25 mouse cellular contexts compared by ENCODE assay signal in the genomic region with DNA sequence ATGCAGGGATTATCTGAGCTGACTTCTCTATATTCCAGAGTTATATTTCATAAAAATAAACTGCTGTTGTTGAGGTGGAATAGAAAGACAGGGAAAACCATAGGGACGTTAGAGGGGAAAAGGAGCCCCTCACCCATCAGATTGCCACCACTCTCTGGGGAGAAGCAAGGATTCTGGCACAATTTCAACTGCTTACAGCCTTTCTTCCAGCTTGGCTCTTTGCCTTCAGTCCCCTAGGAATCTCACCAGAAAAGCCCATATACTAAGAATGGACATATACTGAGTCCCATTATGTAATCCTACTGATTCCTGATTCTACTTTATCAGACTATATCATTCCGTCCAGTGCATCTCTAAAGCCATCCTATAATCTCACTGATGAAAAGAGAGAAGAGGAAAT. TPM values are rescaled to one million over a fixed set of nuclear protein-coding genes. Genes with fewer than 3 reads are reported as not detected.
"Had no signal": no experiment of that assay in that cellular context is flagged by ENCODE, and none has a peak within 500 bp of the region (broad histone marks: within the 10 kb centered on the region; RNA-seq: fewer than 3 reads in every experiment).

No protein-coding gene starts in this region.

- H3K4me1 ChIP-seq: liver, embryonic 13.5 days; megakaryocyte, embryonic 14.5 days; midbrain, embryonic 10.5 days; midbrain, embryonic 15.5 days had no signal

- H3K9me3 ChIP-seq: liver, embryonic 13.5 days; megakaryocyte, embryonic 14.5 days; midbrain, embryonic 10.5 days; midbrain, embryonic 15.5 days had no signal

- H3K27ac ChIP-seq: liver, embryonic 13.5 days; midbrain, embryonic 10.5 days; midbrain, embryonic 15.5 days had no signal

- H3K9ac ChIP-seq: liver, embryonic 13.5 days; midbrain, embryonic 15.5 days had no signal

- H3K4me2 ChIP-seq: liver, embryonic 13.5 days; midbrain, embryonic 15.5 days had no signal

- H3K36me3 ChIP-seq: liver, embryonic 13.5 days; midbrain, embryonic 10.5 days; midbrain, embryonic 15.5 days had no signal

- DNase-seq: kidney, adult 18-20 months; kidney, adult 9 months; kidney, postnatal 14 days; kidney, postnatal 4 days; liver, embryonic 13.5 days; lung, adult 2 months; lung, postnatal 36 days; thymus, adult 18-20 months; thymus, postnatal 14 days; thymus, postnatal 4 days had no signal

- ATAC-seq: lung, postnatal 0 days; midbrain, embryonic 15.5 days had no signal

- H3K27me3 ChIP-seq: liver, embryonic 13.5 days; megakaryocyte, embryonic 14.5 days; midbrain, embryonic 15.5 days had no signal

- H3K4me3 ChIP-seq: liver, embryonic 13.5 days; megakaryocyte, embryonic 14.5 days; midbrain, embryonic 10.5 days; midbrain, embryonic 15.5 days had no signal

RNA-seq across cellular contexts. Expression of gene Iqub, which starts 10.7 kb away (rescaled TPM):
- total RNA-seq: liver, adult 2 months had no signal
- polyA plus RNA-seq: limb, embryonic 11.5 days; liver, adult 2 months; liver, embryonic 13.5 days; small intestine, adult 2 months; spleen, adult 2 months; stomach, embryonic 16.5 days had no signal

RNA-seq across cellular contexts. Expression of gene Asb15, which starts 23.8 kb away (rescaled TPM):
- total RNA-seq: layer of hippocampus, adult 18-20 months; layer of hippocampus, postnatal 14 days; left cerebral cortex, adult 8-10 months; left cerebral cortex, postnatal 25 days; liver, adult 2 months had no signal
- polyA plus RNA-seq: limb, embryonic 11.5 days; liver, adult 2 months; liver, embryonic 13.5 days; midbrain, embryonic 10.5 days; neural tube, embryonic 11.5 days; neural tube, embryonic 14.5 days; small intestine, adult 2 months; spleen, adult 2 months had no signal
